Mouse (Mus musculus): Measurements from ENCODE around the gene Tril.

- TF ChIP-seq POLR2A (IDR thresholded peaks at IDR 0.05; ENCODE audit: insufficient read length, low read depth) (no peak), USF1 (IDR thresholded peaks at IDR 0.05; ENCODE audit: low read depth) (no peak), MAX (IDR thresholded peaks at IDR 0.05; ENCODE audit: low read depth) (no peak), CEBPB (IDR thresholded peaks at IDR 0.05; ENCODE audit: insufficient read depth, poor library complexity, severe bottlenecking) (no peak), E2F4 (IDR thresholded peaks at IDR 0.05; ENCODE audit: insufficient read depth) (no peak), POLR2AphosphoS2 (IDR thresholded peaks at IDR 0.05; ENCODE audit: insufficient read length, low read depth) (no peak)
Observed at GRCm38 (mm10) chr6:53856775-53857174, 36.1 kb upstream of the Tril start.
